Mouse (Mus musculus): ENCODE results near the gene Msh5.
A peak's percentile ranks its signal among the peaks of the same experiment; 100 is the strongest.

Gene Msh5

DNA sequence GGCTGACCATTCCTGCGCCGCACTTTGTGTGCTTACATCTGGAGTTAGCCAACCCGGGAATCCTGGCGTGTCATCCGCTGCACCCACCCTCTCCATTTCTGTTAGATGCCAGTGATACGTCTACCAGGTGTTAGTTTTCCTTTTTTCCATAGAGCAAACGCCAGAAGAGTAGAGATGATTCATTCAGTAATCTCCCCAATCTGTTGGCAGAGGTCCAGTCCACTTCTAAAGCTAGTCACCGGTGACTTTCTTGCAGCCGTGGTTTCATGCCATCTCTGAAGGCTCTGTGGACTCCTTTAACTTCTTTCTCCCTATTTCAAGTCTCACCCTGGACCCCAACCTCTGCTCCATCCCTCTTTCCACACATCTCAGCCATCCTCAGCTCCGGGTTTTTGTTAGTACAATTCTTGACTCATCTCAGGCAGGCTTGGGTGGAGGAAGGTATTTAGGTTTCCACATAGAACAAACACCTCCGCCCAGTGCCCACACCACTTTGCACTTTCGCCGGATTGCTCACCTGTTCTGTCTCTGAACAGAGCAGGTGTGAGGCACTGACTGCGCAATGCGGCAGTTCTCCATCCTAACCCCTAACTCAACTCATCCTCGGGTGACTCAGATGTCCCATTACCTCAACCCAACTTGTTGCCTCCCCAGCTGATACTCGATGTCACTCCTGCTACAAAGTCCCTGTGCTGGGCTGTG lies 21.8 kb upstream of the Msh5 start:
- no peak for DNase-seq

DNA sequence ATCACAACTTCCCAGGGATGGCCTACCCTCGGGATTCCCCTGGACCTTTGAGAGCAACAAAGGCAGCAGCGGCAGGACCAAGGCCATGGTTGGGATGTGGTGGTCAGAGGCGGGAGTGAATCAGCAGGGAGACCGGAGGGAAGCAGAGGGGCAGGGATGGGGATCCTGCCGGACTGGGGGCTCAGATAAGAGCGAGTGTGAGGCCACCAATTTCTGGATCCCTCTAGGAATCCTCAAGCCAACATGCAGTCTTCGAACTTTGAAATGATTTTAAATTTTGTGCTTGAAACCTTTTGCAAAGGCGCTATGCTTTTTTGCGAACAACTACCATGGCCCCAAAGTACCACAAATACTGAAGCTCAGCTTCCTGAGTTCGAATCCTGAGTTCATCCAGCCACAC lies 19.5 kb upstream of the Msh5 start, which contains the start of gene Mpig6b:
Gene Mpig6b (minus strand): TSS at position 101 of the 400 bp plus-strand sequence.
- no peak for DNase-seq

DNA sequence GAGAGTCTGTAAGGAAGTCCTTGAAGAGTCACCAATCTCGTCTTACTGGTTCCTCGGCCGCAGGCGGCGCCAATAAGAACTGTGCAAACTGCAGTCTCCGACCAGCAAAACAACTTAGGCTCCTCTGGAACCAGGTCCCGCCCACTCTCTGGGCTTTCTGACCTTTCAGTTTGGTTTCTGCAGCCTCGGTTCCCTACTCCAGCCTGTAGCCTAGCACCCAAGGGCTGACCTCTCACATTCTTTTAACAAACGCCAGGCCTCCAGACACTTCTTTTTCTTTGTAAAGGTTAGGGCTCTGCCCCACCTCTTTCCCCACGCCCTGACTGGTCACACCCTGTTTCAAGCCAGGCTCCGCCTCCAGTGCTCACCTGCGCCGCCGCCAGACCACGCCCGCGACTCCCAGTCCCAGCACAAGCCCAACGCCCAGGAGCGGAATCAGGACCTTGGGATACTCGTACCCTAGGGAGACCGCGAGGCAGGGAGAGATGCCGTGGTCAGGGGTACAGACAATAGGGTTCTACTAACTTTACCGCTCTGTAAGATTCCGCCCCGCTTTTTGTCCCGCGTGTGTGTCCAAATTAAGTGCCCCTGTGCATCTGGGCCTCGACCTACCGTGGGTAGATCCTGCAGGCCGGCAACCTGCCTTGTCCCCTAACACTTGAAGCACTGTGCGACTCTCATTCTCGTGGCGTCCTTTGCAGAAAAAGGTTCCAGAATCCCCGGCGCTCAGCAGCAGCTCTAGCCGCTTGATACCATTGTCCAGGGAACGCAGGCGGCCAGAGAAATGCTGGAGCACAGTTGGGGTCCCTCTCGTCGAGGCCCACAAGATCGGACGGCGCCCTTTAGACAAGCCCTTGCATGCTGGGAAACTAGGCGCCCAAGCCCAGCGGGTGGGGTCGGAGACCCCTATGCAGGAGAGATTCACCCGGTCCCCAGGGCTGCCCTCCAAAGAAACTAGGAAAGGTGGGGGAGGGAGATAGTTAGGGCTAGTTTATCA lies 18.7 kb upstream of the Msh5 start, which contains the start of gene Ly6g6c:
Gene Ly6g6c (plus strand): TSS at position 438 of the 997 bp plus-strand sequence.
- DNase-seq: no peak

DNA sequence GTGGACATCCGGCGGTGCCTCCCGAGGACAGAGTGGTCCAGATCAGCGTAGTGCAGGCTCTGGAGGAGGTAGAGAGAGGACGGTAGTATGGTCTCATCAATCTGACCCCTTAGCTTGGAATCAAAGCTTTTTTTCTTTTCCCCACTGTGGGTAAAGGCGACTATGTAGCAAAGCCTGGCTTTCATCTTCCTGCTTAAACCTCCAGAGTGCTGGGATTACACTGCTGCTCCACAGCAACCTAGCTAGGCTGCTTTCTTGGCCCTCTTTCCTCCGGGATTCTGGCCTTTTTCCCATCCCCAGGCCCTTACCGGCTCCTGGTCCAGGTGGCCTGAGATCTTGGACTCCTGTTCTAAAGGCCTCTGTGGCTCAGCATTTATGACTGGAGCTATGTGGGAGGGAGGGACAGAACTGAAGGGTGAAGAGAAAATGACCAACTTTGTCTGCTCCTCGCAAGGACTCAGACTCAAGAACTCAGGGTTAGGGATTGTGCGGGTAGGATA lies 17.9 kb upstream of the Msh5 start:
- no peak for DNase-seq

DNA sequence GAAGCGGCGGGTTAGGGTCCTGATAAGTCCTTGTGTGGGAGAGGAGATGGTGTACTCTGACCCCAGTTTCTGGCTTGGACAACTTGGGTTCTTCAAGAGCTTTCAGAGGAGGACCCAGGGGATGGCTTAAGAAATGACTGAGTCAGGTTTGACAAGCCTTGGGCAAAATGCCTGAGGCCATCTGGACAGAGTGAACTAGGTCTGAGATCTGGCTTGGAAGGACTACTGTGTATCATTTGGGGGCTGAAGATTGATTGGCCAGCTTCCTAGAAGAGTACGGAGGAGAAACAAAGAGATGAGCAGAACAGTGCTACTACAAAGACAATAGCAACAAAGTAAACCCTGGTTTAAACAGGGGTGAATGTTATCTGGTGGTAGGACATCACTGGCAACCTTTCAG lies 16.9 kb upstream of the Msh5 start:
- DNase-seq: no peak

DNA sequence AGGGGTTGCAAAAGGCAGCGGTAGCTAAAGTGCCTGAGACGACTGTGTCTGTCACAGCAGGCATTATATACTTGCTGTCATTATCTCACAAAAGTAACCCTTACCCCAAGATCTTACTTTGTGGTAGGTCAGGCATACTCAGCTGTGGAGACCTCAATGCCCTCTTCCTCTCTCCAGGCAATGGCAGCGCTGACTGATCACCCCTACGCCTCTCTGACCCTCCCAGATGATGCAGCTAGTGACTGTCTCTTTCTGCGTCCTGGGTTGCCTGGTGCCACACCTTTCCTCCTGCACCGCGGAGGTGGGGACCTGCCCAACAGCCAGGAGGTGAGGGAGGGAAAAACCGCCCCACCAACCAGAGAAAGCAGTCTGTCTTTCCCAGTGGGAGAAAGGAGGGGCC lies 14.8 kb upstream of the Msh5 start:
- no peak for DNase-seq

DNA sequence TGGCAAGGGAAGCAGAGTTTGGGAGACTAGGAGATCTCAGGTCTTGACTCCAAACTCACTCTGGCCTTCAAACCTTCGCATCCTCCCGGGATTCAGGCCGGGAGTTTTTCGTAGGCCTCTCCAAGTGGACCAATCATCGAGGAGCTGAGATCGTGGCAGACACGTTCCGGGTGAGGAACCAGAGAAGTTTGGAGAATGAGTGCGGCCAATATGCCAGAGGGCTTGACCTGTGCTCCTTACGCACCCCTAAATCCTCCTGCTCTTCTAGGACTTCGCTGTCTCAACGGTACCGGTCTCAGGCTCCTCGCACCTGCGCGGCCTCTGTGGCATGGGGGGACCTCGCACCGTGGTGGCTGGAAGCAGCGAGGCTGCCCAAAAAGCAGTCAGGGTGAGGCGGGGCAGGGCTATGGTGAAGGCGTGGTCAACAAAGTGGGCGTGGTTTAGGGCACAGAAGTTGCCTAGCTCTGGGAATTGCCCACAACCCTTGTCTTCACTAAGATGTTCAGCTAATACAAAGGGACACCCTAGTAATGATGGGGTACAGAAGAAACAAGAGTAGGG lies 14.3 kb upstream of the Msh5 start:
- DNase-seq: no peak

DNA sequence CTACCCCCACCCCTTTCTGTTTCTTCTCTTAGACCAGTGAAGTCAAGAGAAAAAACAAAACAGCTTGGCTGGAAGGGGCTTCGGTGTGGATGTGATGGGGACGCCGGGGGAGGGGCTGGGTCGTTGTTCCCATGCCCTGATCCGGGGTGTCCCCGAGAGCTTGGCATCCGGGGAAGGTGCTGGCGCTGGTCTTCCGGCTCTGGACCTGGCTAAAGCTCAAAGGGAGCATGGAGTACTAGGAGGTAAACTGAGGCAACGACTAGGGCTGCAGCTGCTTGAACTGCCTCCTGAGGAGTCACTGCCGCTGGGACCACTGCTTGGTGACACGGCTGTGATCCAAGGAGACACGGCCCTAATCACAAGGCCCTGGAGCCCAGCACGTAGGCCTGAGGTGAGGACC lies 13.5 kb upstream of the Msh5 start:
- DNase-seq: no peak

DNA sequence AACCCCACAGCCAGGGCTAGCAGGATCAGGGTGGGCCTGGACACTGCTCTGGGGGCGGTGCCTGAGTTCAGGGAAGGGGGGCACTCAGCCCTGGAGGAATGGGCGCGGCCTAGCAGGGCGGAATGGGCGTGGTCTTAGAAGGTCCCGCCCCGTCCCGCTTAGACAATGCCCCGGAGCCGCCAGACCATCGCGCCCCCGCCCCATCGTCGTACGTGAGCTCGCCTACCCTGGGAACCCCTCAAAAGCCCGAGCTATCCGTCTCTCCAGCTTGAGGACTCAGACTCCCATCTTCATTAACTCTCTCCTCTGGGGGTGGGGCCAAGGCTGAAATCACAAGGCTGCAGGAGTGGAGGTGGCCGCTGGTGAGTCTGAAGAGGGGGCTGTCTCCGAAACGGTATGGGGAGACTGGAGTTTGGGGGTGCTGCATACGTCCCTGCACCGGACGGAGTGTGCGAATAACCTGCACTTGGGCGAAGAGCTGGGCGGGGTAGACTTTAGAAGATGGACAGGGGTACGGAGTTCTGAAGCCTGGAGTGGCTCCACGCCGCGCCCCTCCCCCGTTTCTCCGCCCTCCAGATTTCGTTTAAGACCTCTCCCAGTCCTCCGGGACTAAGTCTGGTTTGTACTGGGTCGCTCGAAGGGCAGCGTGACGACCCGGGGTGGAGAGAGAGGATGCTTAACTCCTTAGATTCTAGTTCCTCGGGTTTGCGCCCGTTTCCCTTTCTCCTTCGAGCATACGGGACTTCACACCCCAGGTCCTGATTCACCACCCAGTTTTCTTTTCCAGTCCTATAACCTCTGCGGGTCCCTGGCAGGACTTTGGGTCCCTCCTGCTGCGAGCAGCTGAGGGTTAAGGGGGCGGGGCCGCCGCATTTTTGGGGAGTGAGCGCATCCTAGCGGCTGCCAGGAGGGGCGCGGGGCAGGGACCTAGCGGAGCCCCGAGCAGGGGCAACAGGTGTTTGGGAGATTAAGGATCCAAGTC lies 12.7 kb upstream of the Msh5 start, which contains the start of gene Ddah2:
Gene Ddah2 (plus strand): TSS at position 125 of the 982 bp plus-strand sequence.
- DNase-seq: peak; percentile 76

DNA sequence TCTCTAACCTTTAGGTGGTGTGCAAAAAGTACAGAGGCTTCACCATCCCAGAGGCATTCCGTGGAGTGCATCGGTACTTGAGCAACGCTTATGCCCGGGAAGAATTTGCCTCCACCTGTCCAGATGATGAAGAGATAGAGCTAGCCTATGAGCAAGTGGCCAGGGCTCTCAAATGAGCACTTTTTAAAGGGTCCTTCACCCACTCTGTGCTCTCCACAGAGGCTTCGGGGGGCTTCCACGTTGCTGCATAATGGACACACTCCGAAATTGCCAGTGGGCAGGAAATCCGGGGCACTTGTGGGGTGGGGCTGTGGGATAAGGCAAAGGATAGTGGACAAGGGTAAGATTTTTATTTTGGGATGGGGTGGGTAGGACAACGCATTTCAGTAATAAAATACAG lies 11.8 kb upstream of the Msh5 start:
- DNase-seq: no peak

DNA sequence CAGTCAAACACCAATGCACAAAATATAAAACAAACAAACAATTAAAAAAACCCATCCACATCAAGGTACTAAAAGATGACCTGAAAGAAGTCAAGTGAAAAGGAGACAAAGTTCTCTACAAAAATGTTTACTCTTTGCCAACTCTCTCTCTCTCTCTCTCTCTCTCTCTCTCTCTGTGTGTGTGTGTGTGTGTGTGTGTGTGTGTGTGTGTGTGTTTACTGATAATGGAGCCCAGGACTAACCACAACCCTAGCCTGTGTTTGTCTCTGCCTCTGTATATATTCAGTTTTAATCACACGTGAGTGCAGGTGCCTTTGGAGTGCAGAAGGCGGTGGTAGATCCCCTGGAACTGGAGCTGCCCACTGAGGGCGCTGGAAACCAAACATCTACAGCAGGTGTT lies 10.5 kb upstream of the Msh5 start:
- DNase-seq: no peak

DNA sequence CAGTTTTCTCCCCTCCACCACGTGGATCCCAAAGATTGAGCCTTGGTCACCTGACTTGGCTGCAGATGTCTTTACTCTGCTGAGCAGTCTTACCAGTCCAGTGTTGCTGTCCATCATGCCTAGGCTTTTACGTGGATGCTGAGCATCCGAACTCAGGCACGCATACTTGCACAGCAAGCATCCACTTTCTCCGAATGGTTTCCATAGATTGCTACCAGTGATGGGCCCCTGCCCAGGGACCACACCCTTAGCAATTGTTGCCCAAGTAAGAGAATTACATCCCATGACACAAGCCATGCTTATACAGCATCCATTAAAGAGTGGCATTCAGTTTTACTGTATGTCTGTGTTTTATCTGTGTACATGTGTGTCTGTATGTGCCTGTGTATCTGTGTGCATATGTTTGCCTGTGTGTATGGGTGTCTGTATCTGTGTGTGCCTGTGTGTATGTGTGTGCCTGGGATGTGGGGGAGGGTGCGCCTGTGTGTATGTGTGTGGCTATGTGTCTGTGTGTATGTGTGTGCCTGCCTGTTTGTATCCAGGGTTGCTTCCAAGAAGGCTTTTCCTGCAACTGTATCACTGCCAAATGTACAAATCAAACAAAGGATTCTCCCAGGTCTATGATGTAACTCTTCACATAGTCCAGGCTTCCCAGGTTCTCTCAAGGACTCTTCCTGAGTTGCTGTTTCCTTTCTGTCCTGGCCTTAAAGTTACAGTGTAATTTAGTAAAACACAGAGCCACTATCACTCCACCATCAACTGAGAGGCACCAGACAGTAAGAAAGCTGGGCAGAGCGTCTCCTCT lies 9.3 kb upstream of the Msh5 start:
- DNase-seq: no peak

DNA sequence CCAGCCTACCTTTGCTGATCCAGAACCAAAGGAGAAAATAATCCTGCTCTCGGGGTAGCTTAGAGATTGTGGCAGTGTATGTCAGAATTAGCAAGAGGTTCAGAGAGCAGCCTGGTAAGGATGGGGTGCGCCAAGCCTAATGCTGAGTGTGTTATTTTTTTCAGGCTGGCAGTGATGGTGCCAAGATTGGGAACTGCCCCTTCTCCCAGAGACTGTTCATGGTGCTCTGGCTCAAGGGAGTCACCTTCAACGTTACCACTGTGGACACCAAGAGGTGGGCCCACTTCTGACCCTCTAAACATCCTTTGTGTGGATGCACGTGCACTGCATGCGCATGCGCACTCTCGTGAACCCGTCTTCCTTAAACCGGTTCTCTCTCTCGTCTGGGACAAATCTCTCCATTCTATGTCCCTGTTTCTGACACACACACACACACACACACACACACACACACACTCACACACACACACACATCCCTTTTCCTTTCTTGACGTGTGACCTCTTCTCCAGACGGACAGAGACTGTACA lies 5.8 kb upstream of the Msh5 start:
- DNase-seq: no peak

DNA sequence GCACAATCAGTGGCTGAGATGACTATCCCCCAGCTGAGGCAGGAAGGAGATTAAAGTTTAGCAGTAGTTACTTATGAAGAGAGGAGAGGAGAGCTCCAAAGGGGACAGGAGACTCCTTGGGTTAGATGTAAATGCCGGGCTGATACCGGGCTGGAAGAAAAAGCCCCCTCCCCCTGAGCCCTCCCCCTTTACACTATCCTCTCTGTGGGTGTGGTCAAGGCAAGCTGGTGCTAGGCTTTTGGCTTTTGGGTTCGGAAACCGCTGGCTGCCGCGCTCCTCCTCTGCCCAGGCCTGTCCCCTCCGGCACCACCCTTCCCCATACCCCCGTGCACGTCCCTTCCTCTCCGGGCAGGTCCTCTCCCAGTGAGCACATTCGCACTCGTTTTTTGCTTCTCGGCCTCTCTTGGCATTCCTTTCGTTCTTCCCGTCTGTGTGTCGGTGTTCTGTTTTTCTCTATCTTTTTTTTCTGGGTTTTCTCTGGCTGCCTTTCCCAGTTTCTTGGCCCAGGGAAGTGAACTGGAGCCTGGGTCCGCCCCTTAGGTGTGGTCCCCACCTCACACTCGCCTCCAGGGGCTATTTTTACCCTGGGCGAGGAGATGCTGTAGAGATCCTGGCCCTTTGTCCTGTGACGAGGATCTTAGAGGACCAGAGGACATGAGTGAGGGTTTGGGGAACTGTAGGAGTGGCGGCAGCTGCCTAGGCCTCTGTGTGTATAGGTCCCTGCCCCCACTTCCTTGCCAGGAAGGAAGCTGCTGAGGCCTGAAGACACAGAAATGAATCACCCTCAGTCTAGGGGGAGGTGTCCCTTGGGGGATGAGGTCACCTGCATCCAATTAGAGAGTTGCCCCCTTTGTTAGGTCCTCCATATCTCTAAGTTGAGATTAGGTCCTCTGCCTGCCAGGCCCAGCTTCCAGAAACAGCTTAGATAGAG lies 4.9 kb upstream of the Msh5 start:
- peak; percentile 77 for DNase-seq

DNA sequence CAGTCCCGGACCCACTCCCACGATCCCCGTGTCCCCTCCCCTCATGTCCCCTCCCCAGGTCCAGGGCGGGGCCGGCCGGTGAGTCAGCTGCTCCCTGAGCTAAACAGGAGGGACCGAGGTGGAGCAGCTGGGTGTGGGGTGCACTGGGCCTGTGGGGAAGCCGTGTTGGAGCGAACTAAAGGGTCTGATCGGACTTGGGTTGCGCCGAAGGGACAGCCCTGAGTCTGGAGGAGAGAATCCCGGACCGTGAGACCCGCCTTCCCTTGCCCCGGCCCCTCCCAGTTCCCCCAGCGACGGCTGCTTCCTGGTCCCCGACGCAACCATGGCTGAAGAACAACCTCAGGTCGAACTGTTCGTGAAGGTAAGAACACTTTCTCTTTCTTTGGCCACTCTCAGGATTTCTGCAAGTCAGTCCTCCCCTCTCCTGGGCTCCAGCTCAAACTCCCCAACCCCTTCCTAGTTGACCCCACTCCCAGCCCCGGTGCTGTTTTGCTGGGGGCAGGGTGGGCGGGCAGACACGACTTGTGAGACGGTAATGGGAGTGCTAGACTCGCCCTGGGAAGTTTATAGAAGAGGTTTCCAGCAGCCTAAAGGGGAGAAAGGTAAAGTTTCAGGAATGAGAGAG lies 3.7 kb upstream of the Msh5 start:
- DNase-seq: peak; percentile 57

DNA sequence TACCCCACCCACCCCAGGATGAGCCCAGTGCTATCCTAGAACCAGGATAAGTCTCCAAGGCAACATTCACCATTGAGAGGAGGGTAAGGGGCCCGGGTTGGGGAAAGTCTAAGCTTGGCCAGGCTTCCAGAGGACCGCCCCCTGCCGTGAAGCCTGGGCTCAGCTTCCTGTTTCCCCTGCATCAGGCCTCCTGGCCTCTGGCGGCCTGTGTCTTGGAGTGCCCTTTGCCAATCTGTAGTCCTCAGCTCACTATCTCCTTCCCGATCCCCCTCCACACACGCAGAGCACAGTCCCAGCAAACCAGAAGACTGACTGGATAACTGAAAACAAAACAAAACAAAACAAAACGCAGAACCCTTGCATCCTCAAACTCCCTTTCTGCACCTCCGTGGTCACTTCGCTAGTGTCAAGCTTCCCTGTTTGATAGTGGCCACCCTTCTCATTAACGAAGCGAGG lies 3.0 kb upstream of the Msh5 start, which contains the start of gene Clic1:
Gene Clic1 (plus strand): TSS at position 406 of the 456 bp plus-strand sequence.
- no peak for DNase-seq

DNA sequence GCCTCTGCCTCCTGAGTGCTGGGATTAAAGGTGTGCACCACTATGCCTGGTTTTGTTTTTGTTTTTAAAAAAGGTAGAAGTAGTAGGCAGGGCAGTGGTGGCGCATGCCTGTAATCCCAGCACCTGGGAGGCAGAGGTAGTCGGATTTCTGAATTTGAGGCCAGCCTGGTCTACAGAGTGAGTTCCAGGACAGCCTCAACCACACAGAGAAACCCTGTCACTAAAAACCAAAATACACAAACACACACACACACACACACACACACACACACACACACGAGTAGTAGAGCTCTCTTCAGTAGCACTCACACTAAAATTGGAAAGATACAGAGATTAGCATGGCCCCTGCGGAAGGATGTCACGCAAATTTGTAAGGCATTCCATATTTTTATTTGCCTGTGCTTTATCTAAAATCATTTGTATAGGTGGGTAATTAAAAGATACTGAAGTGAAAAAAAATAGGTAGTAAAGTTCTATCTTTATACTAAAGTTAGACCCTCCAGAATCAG lies 2.4 kb upstream of the Msh5 start:
- no peak for DNase-seq

DNA sequence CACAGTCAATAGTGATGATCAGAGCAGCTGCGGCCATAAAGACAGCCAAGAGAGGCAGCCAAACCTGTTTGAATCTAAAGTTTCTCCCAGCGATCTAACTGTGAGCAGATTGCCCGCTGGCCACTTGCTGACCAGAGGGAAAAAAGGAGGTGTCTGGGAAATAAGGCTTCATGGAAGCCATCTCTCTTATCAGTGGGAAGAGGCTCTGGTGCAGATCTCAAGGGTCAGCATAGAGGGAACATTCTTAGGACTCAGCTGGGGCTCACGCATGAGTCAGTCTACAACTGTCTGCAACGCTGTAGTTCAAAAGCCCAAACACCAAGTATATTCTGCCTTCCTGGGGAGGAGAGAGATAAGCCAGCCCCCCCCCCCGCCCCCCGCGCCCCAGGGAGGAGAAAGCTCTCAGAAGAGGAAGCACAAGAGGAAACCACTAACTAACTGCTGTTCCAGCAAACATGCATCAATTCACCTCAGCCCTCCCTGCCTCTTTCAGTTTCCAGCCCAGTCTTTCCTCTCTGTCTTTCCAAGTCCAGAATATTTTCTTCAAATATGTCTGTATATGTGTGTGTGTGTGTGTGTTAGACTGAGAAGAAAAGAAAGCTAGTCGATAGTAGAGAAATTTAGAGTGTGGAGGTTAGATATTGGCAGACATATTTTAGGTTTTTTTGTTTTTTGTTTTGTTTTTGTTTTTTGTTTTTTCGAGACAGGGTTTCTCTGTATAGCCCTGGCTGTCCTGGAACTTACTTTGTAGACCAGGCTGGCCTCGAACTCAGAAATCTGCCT lies 1.8 kb upstream of the Msh5 start:
- DNase-seq: no peak
